Mouse (Mus musculus): Measurements from ENCODE around the gene Gm382.

The Gm382 gene

GRCm38 (mm10) chrX:127039672-127040071, at the start of gene Gm382:
Gm382 (plus strand) TSS chrX:127039972.
- DNase-seq = no peak

- no peak for DNase-seq
Measured at GRCm38 (mm10) chrX:127070179-127070578, 30.4 kb downstream of the Gm382 start.

GRCm38 (mm10) chrX:127091282-127091681, 51.5 kb downstream of the Gm382 start:
- DNase-seq = no peak

GRCm38 (mm10) chrX:127093036-127093435, 53.3 kb downstream of the Gm382 start:
- no peak for DNase-seq

GRCm38 (mm10) chrX:127093961-127094360, 54.2 kb downstream of the Gm382 start:
- DNase-seq = no peak

GRCm38 (mm10) chrX:127104341-127104740, 64.6 kb downstream of the Gm382 start:
- DNase-seq = no peak

All from lung, postnatal 10 days (tissue).